Mouse (Mus musculus) MEL-GATA-1-ER (cell line): Measurements from ENCODE around the gene Gm11938.
"Not testable (repeated sequence)": the region's sequence is repeated elsewhere in the genome, so short reads cannot be mapped to it uniquely, and the experiment has no call there.

Experiments
- DNase-seq: peaks from one replicate; pipeline ENCODE4 v3.0.0-alpha.2; 2012; ENCODE audit warnings: low read depth; ENCODE audit errors: extremely low read depth

Gene Gm11938

GRCm38 (mm10) chr11:99603208-99603607, at the start of gene Gm11938:
Gm11938 (minus strand) TSS chr11:99603308.
- DNase-seq = not testable (repeated sequence)

DNA sequence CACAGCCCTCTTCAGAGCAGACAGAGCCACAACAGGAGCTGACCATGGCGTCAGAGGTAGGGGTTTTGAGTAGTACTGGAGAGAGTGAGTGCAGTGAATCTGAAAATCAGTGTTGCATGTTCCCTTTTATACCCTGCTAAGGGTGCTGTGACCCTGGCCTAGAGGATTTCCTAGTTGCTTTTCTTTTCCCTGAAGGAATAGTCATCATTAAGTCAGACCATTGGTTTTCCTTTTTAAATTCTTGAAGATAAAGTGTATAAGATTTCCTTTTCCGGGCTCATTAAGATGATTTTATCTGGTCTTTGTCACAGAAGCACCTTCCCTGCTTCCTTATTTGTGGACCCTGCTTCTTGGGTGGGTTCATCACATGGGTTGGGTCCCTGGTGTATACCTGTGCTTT, 47.0 kb upstream of the Gm11938 start, which contains the start of gene Gm11555:
Gene Gm11555 (minus strand): TSS at position 101 of the 400 bp plus-strand sequence.
- DNase-seq = no peak

- DNase-seq = no peak
These were observed 43.3 kb upstream of the Gm11938 start for GRCm38 (mm10) chr11:99646444-99646843.

DNA sequence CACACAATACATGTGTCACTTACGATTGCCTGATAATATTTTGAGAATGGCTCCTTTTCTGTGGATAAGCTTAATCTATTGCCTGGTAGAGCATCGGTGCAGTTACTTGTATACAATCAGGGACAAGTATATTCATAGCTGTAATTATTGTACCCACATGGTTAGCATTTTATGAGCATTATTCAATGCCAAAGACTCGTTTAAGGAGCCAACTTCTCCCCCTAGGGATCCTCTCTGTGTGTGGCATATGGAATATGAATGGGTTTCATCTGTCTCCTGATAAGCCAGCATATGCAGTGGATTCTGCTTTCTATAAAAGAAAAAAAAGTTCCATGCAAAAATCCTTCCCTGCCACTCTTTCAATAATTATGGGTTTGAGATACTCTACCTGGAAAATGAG, 41.2 kb upstream of the Gm11938 start:
- DNase-seq = no peak

GRCm38 (mm10) chr11:99643635-99644139, 40.6 kb upstream of the Gm11938 start, which contains the start of gene Krtap4-7:
Krtap4-7 (minus strand) TSS chr11:99644089.
- not testable (repeated sequence) for DNase-seq

DNA sequence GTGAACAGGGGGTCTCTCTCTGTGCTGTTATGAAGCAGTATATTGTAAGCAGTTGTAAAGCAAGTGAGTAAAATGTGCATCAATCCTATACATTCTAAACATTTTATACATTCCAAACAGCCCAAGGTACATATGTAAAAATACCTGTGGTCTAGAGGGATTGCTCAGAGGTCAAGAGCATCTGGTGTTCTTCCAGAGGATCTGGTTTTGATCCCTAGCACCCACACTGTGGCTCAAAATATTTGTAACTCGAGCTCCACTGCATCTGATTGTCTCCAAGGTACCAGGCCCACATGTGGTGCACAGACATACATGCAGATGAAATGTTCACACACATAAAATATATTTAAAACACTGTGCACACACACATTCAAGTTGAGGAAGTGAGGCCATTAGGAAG, 37.8 kb upstream of the Gm11938 start:
- no peak for DNase-seq

DNA sequence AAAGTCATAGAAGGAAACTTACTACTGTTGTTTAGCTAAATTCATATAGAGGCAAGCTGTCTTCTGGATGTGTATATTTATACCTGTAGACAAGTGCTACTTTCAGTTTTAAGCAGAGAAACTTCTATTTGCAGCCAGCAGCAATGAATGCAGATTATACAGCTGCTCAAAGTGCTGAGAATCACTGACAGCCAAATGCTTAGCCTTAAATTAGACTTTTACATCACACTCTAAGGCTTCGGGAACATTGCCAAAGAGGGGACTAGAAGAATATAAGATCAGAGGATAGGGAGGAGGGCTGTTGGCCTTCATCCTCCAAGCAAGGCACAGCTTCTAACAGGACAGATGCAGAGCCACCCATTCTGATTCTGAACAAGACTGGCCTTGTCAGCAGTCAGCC, 34.0 kb upstream of the Gm11938 start:
- no peak for DNase-seq

DNA sequence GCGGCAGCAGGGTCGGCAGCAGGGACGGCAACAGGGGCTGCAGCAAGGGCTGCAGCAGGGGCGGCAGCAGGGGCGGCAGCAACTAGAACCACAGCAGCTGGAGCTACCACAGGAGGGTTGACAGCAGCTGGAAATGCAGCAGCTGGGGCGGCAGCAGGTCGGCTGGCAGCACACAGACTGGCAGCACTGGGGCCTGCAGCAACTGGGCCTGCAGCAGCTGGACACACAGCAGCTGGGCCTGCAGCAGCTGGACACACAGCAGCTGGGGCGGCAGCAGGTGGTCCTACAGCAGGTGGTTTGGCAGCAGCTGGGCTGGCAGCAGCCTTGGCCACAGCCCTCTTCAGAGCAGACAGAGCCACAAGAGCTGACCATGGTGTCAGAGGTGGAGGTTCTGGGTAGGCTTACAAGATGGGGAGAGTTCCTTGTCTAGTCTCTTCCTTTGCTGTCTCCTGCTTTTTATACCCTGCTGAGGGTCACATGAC, 31.6 kb upstream of the Gm11938 start, which contains the start of gene Krtap4-2:
Gene Krtap4-2 (minus strand): TSS at position 432 of the 482 bp plus-strand sequence.
- DNase-seq = no peak

DNA sequence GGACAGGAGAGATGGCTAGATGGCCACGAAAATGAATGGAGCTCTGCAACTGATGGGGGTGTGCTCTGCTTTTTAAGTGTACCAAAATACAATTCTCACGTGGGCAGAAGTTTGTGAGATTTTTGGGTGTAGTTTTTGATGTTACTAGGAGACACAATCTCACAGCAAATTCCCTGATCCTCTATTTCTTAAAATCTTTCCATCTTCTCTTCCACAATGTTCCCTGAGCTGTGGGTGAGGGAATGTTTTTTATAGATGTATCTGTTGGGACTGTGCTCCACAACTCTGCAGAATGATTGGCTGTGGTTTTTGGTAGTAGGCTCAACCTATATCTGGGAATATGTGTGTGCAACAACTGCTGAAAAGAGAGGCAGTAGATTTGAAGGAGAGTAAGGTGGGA, 30.2 kb upstream of the Gm11938 start:
- no peak for DNase-seq

GRCm38 (mm10) chr11:99630890-99631289, 27.8 kb upstream of the Gm11938 start:
- DNase-seq = no peak

DNA sequence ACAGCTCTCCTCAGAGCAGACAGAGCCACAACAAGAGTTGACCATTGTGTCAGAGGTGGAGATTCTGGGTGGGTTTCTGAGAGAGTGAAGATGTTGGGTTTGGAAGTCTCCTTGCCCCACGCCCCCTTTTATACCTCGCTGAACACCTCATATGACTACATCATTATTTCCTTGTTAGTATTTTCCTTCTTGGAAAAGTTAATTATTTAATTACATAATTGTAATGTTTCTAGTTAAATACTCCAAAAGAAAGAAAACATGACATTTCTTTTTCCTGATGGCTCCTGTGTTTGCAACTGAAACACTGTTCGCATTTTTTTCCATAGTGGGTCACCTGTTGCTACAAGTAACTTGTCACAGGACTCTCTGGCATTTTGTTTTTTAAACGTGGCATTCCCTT, 25.0 kb upstream of the Gm11938 start, which contains the start of gene Krtap4-1:
Gene Krtap4-1 (minus strand): TSS at position 101 of the 400 bp plus-strand sequence.
- DNase-seq = no peak

DNA sequence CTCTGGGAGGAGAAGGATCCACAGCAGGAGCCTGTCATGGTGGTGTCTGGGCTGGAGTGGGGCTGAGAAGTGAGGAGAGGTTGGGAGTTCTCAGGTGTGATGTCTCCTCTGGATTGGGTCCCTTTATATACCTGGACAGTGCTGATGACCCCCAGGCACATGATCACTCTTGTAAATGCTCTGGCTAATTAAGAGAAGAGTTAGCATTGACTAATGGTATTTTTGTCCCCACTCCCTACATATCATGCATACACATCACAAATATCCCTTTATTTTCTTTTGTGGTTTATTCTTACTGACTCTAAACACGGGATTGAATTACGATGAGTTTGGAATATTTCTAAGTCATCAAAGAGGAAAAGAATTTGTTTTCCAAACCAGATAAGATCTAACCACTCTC, 17.2 kb upstream of the Gm11938 start, which contains the start of gene Gm11562:
Gene Gm11562 (minus strand): TSS at position 101 of the 400 bp plus-strand sequence.
- no peak for DNase-seq

DNA sequence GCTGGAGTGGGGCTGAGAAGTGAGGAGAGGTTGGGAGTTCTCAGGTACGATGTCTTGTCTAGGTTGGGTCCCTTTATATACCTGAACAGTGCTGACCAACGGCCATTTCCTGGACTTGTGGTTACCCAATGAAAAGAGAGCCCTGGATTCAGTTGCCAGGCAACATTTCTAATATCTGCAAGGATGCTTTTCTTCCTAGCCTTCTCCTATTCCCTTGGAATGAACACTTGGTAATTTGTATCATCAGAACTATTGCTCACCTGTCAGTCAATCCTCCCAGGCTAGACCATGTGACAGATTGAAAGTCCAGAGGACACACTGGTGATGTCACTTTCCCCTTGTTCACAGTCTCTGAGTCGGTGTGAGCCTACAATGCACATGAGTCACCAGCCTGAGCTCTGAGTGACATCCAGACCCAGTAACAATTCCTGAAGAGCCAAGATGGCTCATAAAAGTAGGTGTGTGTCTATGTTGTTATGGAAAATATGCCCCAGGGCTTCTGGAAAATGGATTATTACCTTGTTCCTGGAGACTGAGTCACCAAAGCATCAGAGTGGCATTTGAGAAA, 11.8 kb upstream of the Gm11938 start, which contains the start of gene Krtap2-4:
Gene Krtap2-4 (minus strand): TSS at position 51 of the 568 bp plus-strand sequence.
- DNase-seq = no peak

DNA sequence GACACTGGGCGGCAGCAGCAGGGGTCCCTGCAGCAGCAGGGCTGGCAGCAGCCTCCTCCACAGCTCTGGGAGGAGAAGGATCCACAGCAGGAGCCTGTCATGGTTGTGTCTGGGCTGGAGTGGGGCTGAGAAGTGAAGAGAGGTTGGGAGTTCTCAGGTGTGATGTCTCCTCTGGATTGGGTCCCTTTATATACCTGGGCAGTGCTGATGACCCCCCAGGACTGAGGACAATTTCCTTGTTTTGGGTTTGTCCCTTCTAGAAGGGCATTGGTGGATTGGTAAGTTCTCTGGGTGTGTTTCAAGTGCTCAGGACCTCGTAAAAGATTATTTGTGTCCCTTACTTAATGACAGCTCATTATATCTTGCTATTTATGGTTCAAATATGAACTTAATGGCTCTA, 7.0 kb upstream of the Gm11938 start, which contains the start of gene Gm11937:
Gene Gm11937 (minus strand): TSS at position 101 of the 400 bp plus-strand sequence.
- DNase-seq = not testable (repeated sequence)

GRCm38 (mm10) chr11:99609126-99609525, 6.0 kb upstream of the Gm11938 start:
- no peak for DNase-seq

GRCm38 (mm10) chr11:99597742-99598141, 5.4 kb downstream of the Gm11938 start, which contains the start of gene Krtap9-3:
Krtap9-3 (minus strand) TSS chr11:99598105.
- not testable (repeated sequence) for DNase-seq

DNA sequence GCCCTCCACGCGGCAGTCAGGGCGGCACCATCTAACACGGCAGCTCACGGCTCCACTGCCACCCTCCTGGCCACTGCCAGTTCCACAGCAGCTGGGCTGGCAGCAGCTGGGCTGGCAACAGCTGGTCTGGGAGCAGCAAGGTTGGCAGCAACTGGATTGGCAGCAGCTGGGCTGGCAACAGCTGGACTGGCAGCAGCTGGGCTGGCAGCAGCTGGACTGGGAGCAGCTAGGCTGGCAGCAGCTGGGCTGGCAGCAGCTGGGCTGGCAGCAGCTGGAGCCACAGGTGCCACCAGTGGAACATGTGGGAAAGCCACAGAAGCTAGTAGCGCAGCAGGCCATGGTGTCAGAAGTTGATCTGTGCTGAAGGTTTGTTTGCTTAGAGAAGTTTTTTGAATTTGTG, 12.1 kb downstream of the Gm11938 start, which contains the start of gene Krtap1-3:
Gene Krtap1-3 (minus strand): TSS at position 359 of the 400 bp plus-strand sequence.
- no peak for DNase-seq

DNA sequence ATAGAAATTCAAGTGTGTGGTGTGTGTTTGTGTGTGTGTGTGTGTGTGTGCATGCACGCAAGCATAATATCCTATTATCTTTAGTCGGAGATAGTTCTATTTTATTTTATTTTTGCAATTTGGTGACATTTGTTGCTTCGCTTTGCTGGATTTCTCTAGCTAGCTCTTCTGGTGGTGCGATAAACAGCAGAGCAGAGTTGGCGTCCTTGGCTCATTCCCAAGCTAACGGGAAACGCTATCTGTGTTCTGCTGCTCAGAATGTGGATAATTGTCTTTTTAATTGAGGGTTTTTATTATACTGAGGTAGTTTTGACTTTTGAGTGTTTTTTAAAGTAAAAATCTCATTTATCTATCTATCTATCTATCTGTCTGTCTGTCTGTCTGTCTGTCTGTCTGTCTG, 18.0 kb downstream of the Gm11938 start:
- DNase-seq = no peak

DNA sequence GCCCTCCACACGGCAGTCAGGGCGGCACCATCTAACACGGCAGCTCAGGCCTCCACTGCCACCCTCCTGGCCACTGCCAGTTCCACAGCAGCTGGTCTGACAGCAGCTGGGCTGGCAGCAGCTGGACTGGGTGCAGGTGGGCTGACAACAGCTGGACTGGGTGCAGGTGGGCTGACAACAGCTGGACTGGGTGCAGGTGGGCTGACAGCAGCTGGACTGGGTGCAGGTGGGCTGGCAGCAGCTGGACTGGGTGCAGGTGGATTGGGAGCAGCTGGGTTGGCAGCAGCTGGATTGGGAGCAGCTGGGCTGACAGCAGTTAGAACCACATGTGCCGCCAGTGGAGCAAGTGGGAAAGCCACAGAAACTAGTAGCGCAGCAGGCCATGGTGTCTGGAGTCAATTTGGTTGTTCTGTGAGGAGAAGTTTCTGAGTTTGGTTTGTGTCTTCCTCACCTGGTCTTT, 19.8 kb downstream of the Gm11938 start, which contains the start of gene Krtap1-4:
Gene Krtap1-4 (minus strand): TSS at position 410 of the 460 bp plus-strand sequence.
- DNase-seq = no peak

GRCm38 (mm10) chr11:99581564-99581963, 21.5 kb downstream of the Gm11938 start:
- no peak for DNase-seq

DNA sequence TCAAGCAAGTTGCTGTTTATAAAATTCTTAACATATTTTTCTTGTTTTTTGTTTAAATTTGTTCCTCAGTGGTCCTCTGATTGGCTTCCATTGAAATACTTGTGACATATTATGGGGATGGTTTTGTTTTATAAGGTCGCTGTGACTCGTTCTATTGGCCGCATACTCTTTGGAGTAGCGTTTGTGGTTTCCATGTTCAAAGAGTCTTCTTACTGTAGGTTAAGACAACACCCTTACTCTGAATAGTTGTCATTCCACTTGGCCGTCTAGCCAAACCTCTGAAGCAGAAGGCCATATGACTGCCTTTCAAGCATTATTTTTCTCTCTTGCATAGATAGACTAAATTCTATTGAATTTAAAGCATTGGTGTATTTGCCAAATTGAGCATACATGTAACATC, 22.1 kb downstream of the Gm11938 start:
- DNase-seq = no peak

GRCm38 (mm10) chr11:99580636-99581035, 22.5 kb downstream of the Gm11938 start, which contains the start of gene Krtap1-5:
Krtap1-5 (minus strand) TSS chr11:99581016.
- DNase-seq = no peak
